Mouse (Mus musculus) CH12.LX (cell line): ENCODE results near the gene Vldlr. TPM values are rescaled to one million over a fixed set of nuclear protein-coding genes. Genes with fewer than 3 reads are reported as not detected.

Experiments used
- DNase-seq: peaks from one replicate; pipeline ENCODE4 v3.0.0-alpha.2; 2013; ENCODE audit errors: extremely low read depth
- H3K27ac ChIP-seq: 2 replicates; pipeline ENCODE4 v1.5.1; 2012; ENCODE audit warnings: low read depth, mild to moderate bottlenecking, control low read depth, moderate library complexity; ENCODE audit not compliant: insufficient read depth
- H3K27me3 ChIP-seq: replicated peaks from 2 replicates; pipeline ENCODE3; 2012; ENCODE audit warnings: inconsistent platforms
- H3K36me3 ChIP-seq, 2 experiments: replicated peaks in 1 of 2; 2 replicates each; pipeline versions ENCODE3 to v1.6.1; 2012; ENCODE audit warnings: inconsistent platforms in 1 of 2, low read length in 1 of 2, mild to moderate bottlenecking in 1 of 2, mixed read lengths in 1 of 2, moderate library complexity in 1 of 2; ENCODE audit not compliant: control insufficient read depth in 1 of 2, insufficient read depth in 1 of 2
- H3K4me1 ChIP-seq, 2 experiments: 2 replicates each; pipeline ENCODE4 v1.6.1; 2012; ENCODE audit warnings: inconsistent platforms in 1 of 2, moderate library complexity in 1 of 2; ENCODE audit not compliant: insufficient read depth in 2 of 2, control insufficient read depth in 1 of 2
- H3K4me2 ChIP-seq: 2 replicates; pipeline ENCODE4 v1.6.1; 2012; ENCODE audit warnings: low read depth, mild to moderate bottlenecking, control low read depth; ENCODE audit not compliant: poor library complexity, insufficient read depth, severe bottlenecking
- H3K4me3 ChIP-seq, 3 experiments: fragments of 150-350 bp in 1 of 3; sonication (generic) in 1 of 3; replicated peaks in 1 of 3; 2 replicates each; pipeline versions ENCODE3 to v1.5.1; 2011 to 2012; ENCODE audit warnings: low read depth in 2 of 3, low read length in 2 of 3, mild to moderate bottlenecking in 2 of 3, moderate library complexity in 2 of 3, control low read depth in 1 of 3, improper control_type of control experiment in 1 of 3, inconsistent platforms in 1 of 3, mixed read lengths in 1 of 3; ENCODE audit not compliant: poor library complexity in 1 of 3
- H3K79me2 ChIP-seq: replicated peaks from 2 replicates; pipeline ENCODE4 v1.6.1; 2012; ENCODE audit warnings: mild to moderate bottlenecking, moderate library complexity; ENCODE audit not compliant: control insufficient read depth, poor library complexity, insufficient read depth, severe bottlenecking; ENCODE audit errors: extremely low read depth
- H3K9ac ChIP-seq: 2 replicates; pipeline ENCODE4 v1.6.1; 2012; ENCODE audit warnings: low read depth, mild to moderate bottlenecking, control low read depth, moderate library complexity; ENCODE audit not compliant: insufficient read depth
- H3K9me3 ChIP-seq: replicated peaks from 2 replicates; pipeline ENCODE3; 2012; ENCODE audit warnings: low read length, inconsistent platforms, mixed read lengths
- CHD1 ChIP-seq: IDR thresholded peaks from 2 replicates; pipeline ENCODE4 v1.6.1; 2012; ENCODE audit warnings: low read depth, low read length, improper control_type of control experiment, inconsistent platforms
- CHD2 ChIP-seq: IDR thresholded peaks from 2 replicates; pipeline ENCODE4 v1.6.1; 2011; ENCODE audit warnings: low read length, improper control_type of control experiment
- EP300 ChIP-seq: IDR thresholded peaks from 2 replicates; pipeline ENCODE4 v1.6.1; 2011; ENCODE audit warnings: low read length, improper control_type of control experiment
- GABPA ChIP-seq: IDR thresholded peaks from 2 replicates; pipeline ENCODE4 v1.6.1; 2012; ENCODE audit warnings: low read depth, low read length, improper control_type of control experiment, inconsistent platforms; ENCODE audit not compliant: insufficient replicate concordance
- IRF4 ChIP-seq: IDR thresholded peaks from 2 replicates; pipeline ENCODE4 v1.6.1; 2014; ENCODE audit warnings: low read depth, mild to moderate bottlenecking, inconsistent platforms, low read length, improper control_type of control experiment
- JUN ChIP-seq: IDR thresholded peaks from 2 replicates; pipeline ENCODE4 v1.6.1; 2011; ENCODE audit warnings: low read depth, mild to moderate bottlenecking, low read length, improper control_type of control experiment, moderate library complexity; ENCODE audit not compliant: insufficient read depth
- KAT2A ChIP-seq: IDR thresholded peaks from 2 replicates; pipeline ENCODE4 v1.6.1; 2012; ENCODE audit warnings: low read length, improper control_type of control experiment, inconsistent platforms; ENCODE audit not compliant: insufficient replicate concordance
- MAX ChIP-seq: IDR thresholded peaks from 2 replicates; pipeline ENCODE4 v1.6.1; 2011; ENCODE audit warnings: low read length, improper control_type of control experiment
- MAZ ChIP-seq: IDR thresholded peaks from 2 replicates; pipeline ENCODE4 v1.6.1; 2012; ENCODE audit warnings: low read depth, mild to moderate bottlenecking, inconsistent platforms, low read length, improper control_type of control experiment, moderate library complexity
- MEF2A ChIP-seq: IDR thresholded peaks from 2 replicates; pipeline ENCODE4 v1.6.1; 2014; ENCODE audit warnings: low read depth, mild to moderate bottlenecking, inconsistent platforms, low read length, improper control_type of control experiment, borderline replicate concordance
- MXI1 ChIP-seq: IDR thresholded peaks from 2 replicates; pipeline ENCODE4 v1.6.1; 2011; ENCODE audit warnings: mild to moderate bottlenecking, low read depth, low read length, improper control_type of control experiment
- MYC ChIP-seq: IDR thresholded peaks from 2 replicates; pipeline ENCODE4 v1.6.1; 2011; ENCODE audit warnings: low read depth, mild to moderate bottlenecking, improper control_type of control experiment, low read length
- NELFE ChIP-seq: IDR thresholded peaks from 2 replicates; pipeline ENCODE4 v1.6.1; 2011; ENCODE audit warnings: low read depth, low read length, improper control_type of control experiment
- PAX5 ChIP-seq: IDR thresholded peaks from 2 replicates; pipeline ENCODE4 v1.6.1; 2012; ENCODE audit warnings: low read length, inconsistent platforms, mixed read lengths
- RAD21 ChIP-seq: IDR thresholded peaks from 2 replicates; pipeline ENCODE4 v1.6.1; 2011; ENCODE audit warnings: low read depth, mild to moderate bottlenecking, low read length, improper control_type of control experiment, moderate library complexity
- RCOR1 ChIP-seq: conservative IDR thresholded peaks from 2 replicates; pipeline ENCODE4 v1.6.1; 2012; ENCODE audit warnings: low read depth, mild to moderate bottlenecking, inconsistent platforms, low read length, improper control_type of control experiment
- SMC3 ChIP-seq: IDR thresholded peaks from 2 replicates; pipeline ENCODE4 v1.6.1; 2011; ENCODE audit warnings: low read depth, low read length, improper control_type of control experiment
- TCF12 ChIP-seq: IDR thresholded peaks from 2 replicates; pipeline ENCODE4 v1.6.1; 2014; ENCODE audit warnings: low read depth, mild to moderate bottlenecking, inconsistent platforms, low read length, improper control_type of control experiment
- UBTF ChIP-seq: IDR thresholded peaks from 2 replicates; pipeline ENCODE4 v1.6.1; 2012; ENCODE audit warnings: low read depth, mild to moderate bottlenecking, inconsistent platforms, low read length, improper control_type of control experiment, moderate library complexity
- USF2 ChIP-seq: conservative IDR thresholded peaks from 2 replicates; pipeline ENCODE4 v1.6.1; 2011; ENCODE audit warnings: low read depth, low read length, improper control_type of control experiment
- ZKSCAN1 ChIP-seq: IDR thresholded peaks from 2 replicates; pipeline ENCODE4 v1.6.1; 2012; ENCODE audit warnings: low read depth, inconsistent platforms, low read length, improper control_type of control experiment, borderline replicate concordance
- ZMIZ1 ChIP-seq: IDR thresholded peaks from 2 replicates; pipeline ENCODE4 v1.6.1; 2012; ENCODE audit warnings: low read depth, mild to moderate bottlenecking, inconsistent platforms, low read length, improper control_type of control experiment
- dilution Hi-C: fragments of 300-500 bp; cut with MboI; formaldehyde crosslinking; loops from 2 replicates; pipeline ENCODE4 v1.14.3; 2020; ENCODE audit warnings: low sequenced_read_pairs; ENCODE audit not compliant: extremely low pct_unique_long_range_greater_than_20kb, extremely low pct_ligation_motif_present
- in situ Hi-C: fragments of 300-500 bp; cut with MboI; formaldehyde crosslinking; loops from 3 replicates; pipeline ENCODE4 v1.14.3; 2019; ENCODE audit warnings: low sequenced_read_pairs, low pct_ligation_motif_present, low pct_unique_long_range_greater_than_20kb, mixed read lengths
- polyA plus RNA-seq: library from polyadenylated mRNA; unstranded; fragments of >175 nt; gene quantifications from 2 replicates; pipeline ENCODE4 v1.2.1, GENCODE M21; 2012; ENCODE audit warnings: low read depth; ENCODE audit not compliant: insufficient read length
- total RNA-seq, 2 experiments: library from RNA; depleted of rRNA; stranded (reverse); fragments of 300-350 nt in 1 of 2; fragments of >200 nt in 1 of 2; gene quantifications; 2 replicates each; pipeline ENCODE4 v1.2.3; 2012 to 2014

Gene Vldlr
- total and polyA plus RNA-seq, 3 experiments = not detected

GRCm38 (mm10) chr19:27216767-27217403 is 601 bp downstream of the Vldlr start:
- no peak overlapping the region for H3K27ac ChIP-seq
- no peaks in the 10 kb centered on the region for H3K4me1 ChIP-seq
- H3K4me2 ChIP-seq = no peak overlapping the region
- no peak for DNase-seq
- dilution Hi-C loops (no loop called here), in situ Hi-C loops (no loop called here)
- no peak overlapping the region for H3K9ac ChIP-seq
- no peaks in the 10 kb centered on the region for H3K36me3 ChIP-seq
- H3K9me3 ChIP-seq = peaks cover 14% of the 10 kb centered on the region
- H3K27me3 ChIP-seq = no peaks in the 10 kb centered on the region
- H3K4me3 ChIP-seq = no peak overlapping the region
- no peaks in the 10 kb centered on the region for H3K79me2 ChIP-seq
- no peak for TF ChIP-seq GABPA
- TF ChIP-seq IRF4 = no peak
- no peak for TF ChIP-seq MAX
- TF ChIP-seq PAX5 = no peak
- TF ChIP-seq EP300 = no peak
- TF ChIP-seq SMC3 = no peak
- TF ChIP-seq NELFE = no peak
- no peak for TF ChIP-seq CHD1
- no peak for TF ChIP-seq ZKSCAN1
- TF ChIP-seq KAT2A = no peak
- TF ChIP-seq MAZ = no peak
- TF ChIP-seq MYC = no peak
- TF ChIP-seq MEF2A = no peak
- TF ChIP-seq TCF12 = no peak
- no peak for TF ChIP-seq UBTF
- no peak for TF ChIP-seq MXI1
- no peak for TF ChIP-seq JUN
- TF ChIP-seq RAD21 = no peak
- TF ChIP-seq ZMIZ1 = no peak
- TF ChIP-seq, all 38 proteins: peak for 0

GRCm38 (mm10) chr19:27217404-27217940 is 1.2 kb downstream of the Vldlr start:
- no peaks in the 10 kb centered on the region for H3K79me2 ChIP-seq
- H3K4me1 ChIP-seq = no peaks in the 10 kb centered on the region
- in situ Hi-C loops = no loop called here
- no peak for TF ChIP-seq RAD21
- TF ChIP-seq RCOR1 = no peak
- TF ChIP-seq IRF4 = no peak
- no peak for TF ChIP-seq USF2
- no peak for TF ChIP-seq JUN
- no peak for TF ChIP-seq MXI1
- TF ChIP-seq TCF12 = no peak
- TF ChIP-seq CHD2 = no peak
- TF ChIP-seq, all 38 proteins: peak for 0
- dilution Hi-C loops = no loop called here
- Histone ChIP-seq H3K27me3 (no peaks in the 10 kb centered on the region), H3K4me2 (no peak overlapping the region), H3K9me3 (peaks cover 14% of the 10 kb centered on the region), H3K36me3 (no peaks in the 10 kb centered on the region), H3K4me3 (no peak overlapping the region), H3K27ac (no peak overlapping the region), H3K9ac (no peak overlapping the region)
- DNase-seq = no peak
